24 mouse cellular contexts compared by ENCODE assay signal in the genomic region with DNA sequence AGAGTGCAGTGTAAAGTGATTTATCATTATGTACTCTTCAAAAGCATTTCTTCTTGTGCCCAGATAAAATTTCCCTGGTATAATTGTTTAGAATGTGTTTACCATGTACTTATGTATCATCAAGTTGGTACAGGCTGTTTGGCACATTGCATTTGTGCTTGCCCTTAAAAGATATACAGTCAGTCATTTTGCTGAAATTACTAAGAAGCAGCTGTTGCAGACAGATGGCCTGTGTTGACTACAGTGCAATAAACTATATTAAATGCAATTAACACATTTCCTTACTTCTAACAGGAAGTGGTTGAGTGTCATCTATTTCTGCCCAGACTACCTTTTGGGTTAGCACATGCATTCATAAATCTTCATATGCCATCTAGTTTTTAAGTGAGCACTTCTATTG.
A peak's percentile ranks its signal among the peaks of the same experiment; 100 is the strongest.
DNase-seq lines count a peak whose midpoint lies in the region; ATAC-seq and TF ChIP-seq lines count a peak whose summit lies in the region.
"Had no signal": no experiment of that assay in that cellular context is flagged by ENCODE, and none has a peak within 500 bp of the region (broad histone marks: within the 10 kb centered on the region; RNA-seq: fewer than 3 reads in every experiment).

No protein-coding gene starts in this region.

- H3K4me1 ChIP-seq in forebrain, postnatal 0 days (ENCODE audit: insufficient read depth): no peaks in the 10 kb centered on the region
- H3K4me1 ChIP-seq: heart, embryonic 13.5 days; kidney, embryonic 15.5 days; neural tube, embryonic 13.5 days had no signal

- H3K9ac ChIP-seq in forebrain, postnatal 0 days: no peak overlapping the region
- H3K9ac ChIP-seq: heart, embryonic 13.5 days; kidney, embryonic 15.5 days; neural tube, embryonic 13.5 days had no signal

- no peaks in the 10 kb centered on the region for H3K9me3 ChIP-seq in forebrain, postnatal 0 days (ENCODE audit: low read length)
- H3K9me3 ChIP-seq: heart, embryonic 13.5 days; kidney, embryonic 15.5 days; neural tube, embryonic 13.5 days had no signal

- H3K4me2 ChIP-seq in forebrain, postnatal 0 days (ENCODE audit: low read depth): no peak overlapping the region
- H3K4me2 ChIP-seq: heart, embryonic 13.5 days; kidney, embryonic 15.5 days; neural tube, embryonic 13.5 days had no signal

- peak; percentile 5 for DNase-seq in layer of hippocampus, adult 11-12 months (ENCODE audit: low spot score)
- no peak for DNase-seq in layer of hippocampus, postnatal 36 days
- DNase-seq in right cerebral cortex, adult 2 months (ENCODE audit: low spot score in 2 of 2): peak; percentile 41 to 47
- DNase-seq in right cerebral cortex, postnatal 36 days (ENCODE audit: low spot score in 2 of 2): no peak
- peak; percentile 41 for DNase-seq in forebrain, postnatal 0 days
- no peak for DNase-seq in urinary bladder, postnatal 14 days (ENCODE audit: low spot score)
- DNase-seq in gastrocnemius, postnatal 14 days: no peak
- DNase-seq: adrenal gland, postnatal 10 days; cerebellum, adult 9-10 months; gastrocnemius, postnatal 25 days; heart, adult 2 months; heart, postnatal 14 days; kidney, adult 11 months; kidney, postnatal 36 days; retina, postnatal 1 day; thymus, postnatal 14 days had no signal

- no peak overlapping the region for H3K27ac ChIP-seq in forebrain, postnatal 0 days (ENCODE audit: low read depth, low read length)
- H3K27ac ChIP-seq: heart, adult 2 months; heart, embryonic 13.5 days; kidney, embryonic 15.5 days; macrophage; neural tube, embryonic 13.5 days; stomach, postnatal 0 days had no signal

- no peaks in the 10 kb centered on the region for H3K27me3 ChIP-seq in forebrain, postnatal 0 days (ENCODE audit: insufficient read depth, low read length)
- H3K27me3 ChIP-seq: heart, embryonic 13.5 days; kidney, embryonic 15.5 days; neural tube, embryonic 13.5 days had no signal

- H3K4me3 ChIP-seq in forebrain, postnatal 0 days (ENCODE audit: low read depth, low read length): no peak overlapping the region
- H3K4me3 ChIP-seq: heart, adult 2 months; heart, embryonic 13.5 days; kidney, embryonic 15.5 days; myocyte; neural tube, embryonic 13.5 days had no signal

- peak; percentile 45; the same call in 1 of the 2 replicates for ATAC-seq in forebrain, postnatal 0 days
- ATAC-seq: activated CD4-positive, CD25-positive, alpha-beta regulatory T cell, adult 4 months; midbrain, embryonic 16.5 days had no signal

- TF ChIP-seq CTCF in forebrain, postnatal 0 days (IDR thresholded peaks at IDR 0.05; ENCODE audit: low read depth): no peak

- H3K36me3 ChIP-seq in forebrain, postnatal 0 days (ENCODE audit: insufficient read depth): no peaks in the 10 kb centered on the region
- H3K36me3 ChIP-seq: heart, embryonic 13.5 days; kidney, embryonic 15.5 days; neural tube, embryonic 13.5 days had no signal

- intact Hi-C loops in gastrocnemius, postnatal 14 days (cut with DNase I; ENCODE audit: low total_unique reads): no loop called here

Comparison
In these comparisons a context has a peak if more than half of its experiments do, and no peak if none do; other contexts are left out.
1. DNase-seq: peak in layer of hippocampus, adult 11-12 months (single experiment), right cerebral cortex, adult 2 months (2 of 2) and forebrain, postnatal 0 days (single experiment); none in layer of hippocampus, postnatal 36 days (0 of 2), right cerebral cortex, postnatal 36 days (0 of 2), urinary bladder, postnatal 14 days (single experiment) and gastrocnemius, postnatal 14 days (single experiment).